Comparison of ENCODE assay signal across 29 mouse cellular contexts in the genomic region with DNA sequence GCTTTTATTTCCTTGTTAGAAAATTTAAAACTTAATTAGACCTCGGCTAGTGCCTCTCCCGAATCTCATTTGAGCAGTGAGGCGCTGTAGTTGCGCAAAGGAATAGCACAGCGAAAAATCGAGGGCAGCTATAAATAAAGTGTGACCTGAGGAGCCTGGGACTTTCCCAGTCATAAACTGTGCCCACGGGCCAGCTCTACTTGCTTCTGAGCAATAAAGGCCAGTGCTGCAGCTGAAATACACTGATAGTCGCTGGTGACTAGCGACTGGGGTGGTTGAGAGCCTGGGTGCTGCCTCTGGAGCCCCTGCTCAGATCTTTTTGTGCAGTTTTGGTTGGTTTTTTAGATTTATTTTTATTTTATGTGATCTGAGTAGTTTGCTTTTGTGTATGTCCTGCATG. TPM values are rescaled to one million over a fixed set of nuclear protein-coding genes. Genes with fewer than 3 reads are reported as not detected.
DNase-seq lines count a peak whose midpoint lies in the region; ATAC-seq and TF ChIP-seq lines count a peak whose summit lies in the region.
"Had no signal": no experiment of that assay in that cellular context is flagged by ENCODE, and none has a peak within 500 bp of the region (broad histone marks: within the 10 kb centered on the region; RNA-seq: fewer than 3 reads in every experiment).

No protein-coding gene starts in this region.

- DNase-seq in gastrocnemius, adult 18-20 months (ENCODE audit: low spot score), result peak; percentile 76
- no peak for DNase-seq in gastrocnemius, postnatal 4 days (ENCODE audit: low spot score in 2 of 2)
- DNase-seq in kidney, postnatal 0 days (ENCODE audit: low spot score), result peak; percentile 25
- DNase-seq in kidney, adult 11 months, result no peak
- peak; percentile 8 for DNase-seq in adipocyte (ENCODE audit: low spot score)
- no peak for DNase-seq in stomach, postnatal 0 days (ENCODE audit: low spot score)
- no peak for DNase-seq in embryo, embryonic 10 days (ENCODE audit: low spot score)
- DNase-seq: adrenal gland, postnatal 10 days; cerebellum, adult 18-20 months; cerebellum, postnatal 10 days; heart, postnatal 14 days; kidney, adult 18-20 months; kidney, postnatal 36 days; liver, postnatal 0 days; right cerebral cortex, postnatal 4 days; thymus, postnatal 4 days had no signal

- ATAC-seq in kidney, postnatal 0 days (replicated peaks; ENCODE audit: low FRiP score, low read depth), result no peak
- peak; percentile 73; the same call in 1 of the 2 replicates for ATAC-seq in intestine, embryonic 16.5 days
- no peak for ATAC-seq in stomach, postnatal 0 days (ENCODE audit: low FRiP score, low TSS enrichment)
- ATAC-seq: forebrain, embryonic 16.5 days; hindbrain, postnatal 0 days; liver, postnatal 0 days; midbrain, embryonic 13.5 days had no signal

- 39% methylated on average over 9 of the region's 9 CpGs for WGBS in kidney, postnatal 0 days
- 47% methylated on average over 9 of the region's 9 CpGs for WGBS in intestine, embryonic 16.5 days
- 71% methylated on average over 9 of the region's 9 CpGs for WGBS in stomach, postnatal 0 days

- H3K9me3 ChIP-seq in kidney, postnatal 0 days (replicated peaks; ENCODE audit: low read length), result no peaks in the 10 kb centered on the region
- H3K9me3 ChIP-seq in intestine, embryonic 16.5 days (ENCODE audit: control insufficient read depth, low read length), result no peaks in the 10 kb centered on the region
- H3K9me3 ChIP-seq in stomach, postnatal 0 days (ENCODE audit: control insufficient read depth, low read length), result no peaks in the 10 kb centered on the region
- H3K9me3 ChIP-seq: heart, embryonic 13.5 days; hindbrain, embryonic 12.5 days; kidney, embryonic 15.5 days; limb, embryonic 13.5 days; midbrain, embryonic 13.5 days had no signal

- H3K4me1 ChIP-seq in kidney, postnatal 0 days (replicated peaks; ENCODE audit: insufficient read depth, low read length), result peaks cover 10% of the 10 kb centered on the region; the same call in 1 of the 2 replicates
- H3K4me1 ChIP-seq in intestine, embryonic 16.5 days (ENCODE audit: control insufficient read depth, insufficient read depth, low read length), result peaks cover 3% of the 10 kb centered on the region; the same call in 1 of the 2 replicates
- H3K4me1 ChIP-seq in stomach, postnatal 0 days (replicated peaks; ENCODE audit: control insufficient read depth, insufficient read depth), result no peaks in the 10 kb centered on the region

- H3K27me3 ChIP-seq in kidney, postnatal 0 days (ENCODE audit: insufficient read depth, low read length), result no peaks in the 10 kb centered on the region
- no peaks in the 10 kb centered on the region for H3K27me3 ChIP-seq in intestine, embryonic 16.5 days (replicated peaks; ENCODE audit: control insufficient read depth, insufficient read depth, low read length)
- no peaks in the 10 kb centered on the region for H3K27me3 ChIP-seq in stomach, postnatal 0 days (ENCODE audit: control insufficient read depth, insufficient read depth, low read length)
- H3K27me3 ChIP-seq: heart, embryonic 13.5 days; hindbrain, embryonic 12.5 days; kidney, embryonic 15.5 days; limb, embryonic 13.5 days; midbrain, embryonic 13.5 days had no signal

- no peaks in the 10 kb centered on the region for H3K36me3 ChIP-seq in kidney, postnatal 0 days (ENCODE audit: insufficient read depth, low read length)
- no peaks in the 10 kb centered on the region for H3K36me3 ChIP-seq in intestine, embryonic 16.5 days (ENCODE audit: control insufficient read depth, insufficient read depth, low read length)
- H3K36me3 ChIP-seq in stomach, postnatal 0 days (ENCODE audit: control insufficient read depth, insufficient read depth, low read length), result no peaks in the 10 kb centered on the region; the same call in 1 of the 2 replicates
- H3K36me3 ChIP-seq: kidney, embryonic 15.5 days; midbrain, embryonic 13.5 days had no signal

- H3K4me3 ChIP-seq in kidney, postnatal 0 days (replicated peaks; ENCODE audit: low read depth, low read length), result no peak overlapping the region
- H3K4me3 ChIP-seq in intestine, embryonic 16.5 days (ENCODE audit: low read length), result no peak overlapping the region
- H3K4me3 ChIP-seq in stomach, postnatal 0 days (ENCODE audit: low read depth, low read length), result no peak overlapping the region
- H3K4me3 ChIP-seq: erythroblast, embryonic 14.5 days; heart, embryonic 13.5 days; hindbrain, embryonic 12.5 days; kidney, embryonic 15.5 days; layer of hippocampus, adult 2 months; left cerebral cortex, adult 2 months; limb, embryonic 13.5 days; midbrain, embryonic 13.5 days had no signal

- H3K27ac ChIP-seq in kidney, postnatal 0 days, result no peak overlapping the region
- H3K27ac ChIP-seq in intestine, embryonic 16.5 days (ENCODE audit: low read length), result no peak overlapping the region
- H3K27ac ChIP-seq in stomach, postnatal 0 days (replicated peaks), result no peak overlapping the region
- H3K27ac ChIP-seq: heart, embryonic 13.5 days; hindbrain, embryonic 12.5 days; hindbrain, postnatal 0 days; kidney, embryonic 15.5 days; layer of hippocampus, adult 2 months; left cerebral cortex, adult 2 months; limb, embryonic 13.5 days; macrophage; midbrain, embryonic 13.5 days had no signal

- no peak for TF ChIP-seq CTCF in kidney, postnatal 0 days (IDR thresholded peaks at IDR 0.05; ENCODE audit: low read depth)
- no peak for TF ChIP-seq CTCF in stomach, postnatal 0 days (IDR thresholded peaks at IDR 0.05; ENCODE audit: low read depth)

- H3K4me2 ChIP-seq in kidney, postnatal 0 days (ENCODE audit: low read length), result no peak overlapping the region
- no peak overlapping the region for H3K4me2 ChIP-seq in intestine, embryonic 16.5 days (ENCODE audit: low read depth, low read length)
- H3K4me2 ChIP-seq in stomach, postnatal 0 days (replicated peaks; ENCODE audit: low read depth), result no peak overlapping the region
- H3K4me2 ChIP-seq: heart, embryonic 13.5 days; hindbrain, embryonic 12.5 days; kidney, embryonic 15.5 days; limb, embryonic 13.5 days; liver, embryonic 11.5 days; midbrain, embryonic 13.5 days had no signal

- no peak for TF ChIP-seq EP300 in stomach, postnatal 0 days (optimal IDR thresholded peaks at IDR 0.05)

- H3K9ac ChIP-seq in kidney, postnatal 0 days (ENCODE audit: low read depth, low read length), result no peak overlapping the region
- H3K9ac ChIP-seq in intestine, embryonic 16.5 days (ENCODE audit: low read depth, low read length), result no peak overlapping the region
- no peak overlapping the region for H3K9ac ChIP-seq in stomach, postnatal 0 days (ENCODE audit: low read length)
- H3K9ac ChIP-seq: heart, embryonic 13.5 days; hindbrain, embryonic 12.5 days; kidney, embryonic 15.5 days; limb, embryonic 13.5 days; liver, postnatal 0 days; midbrain, embryonic 13.5 days had no signal

RNA-seq across cellular contexts. Expression of gene Dnajb12, which starts 34.7 kb away (rescaled TPM):
- total RNA-seq in gastrocnemius, adult 18-20 months (2021), result 10 to 100 TPM; 73.4 to 80.1 TPM
- 10 to 100 TPM; 45.0 to 51.3 TPM for total RNA-seq in gastrocnemius, postnatal 4 days (2021)
- 27.9 and 30.2 TPM in 2 replicates for polyA plus RNA-seq in kidney, postnatal 0 days (2015; fragmentation: Nextera tagmentation; extraction: Ambion mirVana)
- 26.6 and 27.6 TPM in 2 replicates for polyA plus RNA-seq in intestine, embryonic 16.5 days (2015; fragmentation: Nextera tagmentation; extraction: Ambion mirVana)
- 17.4 and 19.0 TPM in 2 replicates for polyA plus RNA-seq in stomach, postnatal 0 days (2015; fragmentation: Nextera tagmentation; extraction: Ambion mirVana)

Comparison
In these comparisons a context has a peak if more than half of its experiments do, and no peak if none do; other contexts are left out.
1. DNase-seq: peak in gastrocnemius, adult 18-20 months (single experiment), kidney, postnatal 0 days (single experiment) and adipocyte (single experiment); none in gastrocnemius, postnatal 4 days (0 of 2), kidney, adult 11 months (single experiment), stomach, postnatal 0 days (single experiment) and embryo, embryonic 10 days (single experiment).